Mouse (Mus musculus) ES-E14 (cell line): ENCODE data around the gene Slc25a34. TPM values are rescaled to one million over a fixed set of nuclear protein-coding genes. Genes with fewer than 3 reads are reported as not detected.

ENCODE experiments used
- DNase-seq: peaks from one replicate; pipeline ENCODE4 v3.0.0-alpha.2; 2013; ENCODE audit warnings: low read depth, low spot score
- H3K27ac ChIP-seq: 2 replicates; pipeline ENCODE4 v1.5.1; 2012; ENCODE audit warnings: low read depth, mild to moderate bottlenecking, low read length, moderate library complexity, mixed read lengths; ENCODE audit not compliant: poor library complexity, insufficient read depth, severe bottlenecking
- H3K36me3 ChIP-seq: 2 replicates; pipeline ENCODE4 v1.6.1; 2012; ENCODE audit warnings: mild to moderate bottlenecking, low read length, moderate library complexity, mixed read lengths; ENCODE audit not compliant: control insufficient read depth, poor library complexity, insufficient read depth, severe bottlenecking
- H3K4me1 ChIP-seq, 2 experiments: fragments of 150-350 bp in 1 of 2; sonication (generic) in 1 of 2; 2 replicates each; pipeline ENCODE4 v1.6.1; 2012; ENCODE audit warnings: low read length in 2 of 2, mild to moderate bottlenecking in 1 of 2, mixed read lengths in 1 of 2; ENCODE audit not compliant: control insufficient read depth in 2 of 2, insufficient read depth in 2 of 2, poor library complexity in 1 of 2
- H3K4me3 ChIP-seq, 2 experiments: fragments of 150-350 bp in 1 of 2; sonication (generic) in 1 of 2; 2 replicates each; pipeline ENCODE4 v1.5.1; 2012; ENCODE audit warnings: low read length in 2 of 2, low read depth in 1 of 2, mild to moderate bottlenecking in 1 of 2, mixed read lengths in 1 of 2; ENCODE audit not compliant: insufficient read depth in 1 of 2, poor library complexity in 1 of 2, severe bottlenecking in 1 of 2
- H3K9ac ChIP-seq: 2 replicates; pipeline ENCODE4 v1.6.1; 2012; ENCODE audit warnings: low read depth, mild to moderate bottlenecking, low read length, mixed read lengths; ENCODE audit not compliant: poor library complexity, insufficient read depth, severe bottlenecking
- H3K9me3 ChIP-seq: fragments of 150-350 bp; sonication (generic); 2 replicates; pipeline ENCODE4 v1.6.1; 2012; ENCODE audit warnings: low read depth, mild to moderate bottlenecking, low read length; ENCODE audit not compliant: control insufficient read depth, insufficient read depth
- CHD2 ChIP-seq: IDR thresholded peaks from 2 replicates; pipeline ENCODE4 v1.6.1; 2014; ENCODE audit warnings: mild to moderate bottlenecking, low read depth, low read length, inconsistent platforms
- HCFC1 ChIP-seq: IDR thresholded peaks from 2 replicates; pipeline ENCODE4 v1.6.1; 2012; ENCODE audit warnings: low read length, inconsistent platforms, borderline replicate concordance; ENCODE audit not compliant: insufficient read depth
- MAFK ChIP-seq: IDR thresholded peaks from 2 replicates; pipeline ENCODE4 v1.6.1; 2014; ENCODE audit warnings: mild to moderate bottlenecking, low read depth, low read length, inconsistent platforms; ENCODE audit not compliant: insufficient read depth
- ZC3H11A ChIP-seq: IDR thresholded peaks from 2 replicates; pipeline ENCODE4 v1.6.1; 2012; ENCODE audit warnings: low read depth, mild to moderate bottlenecking, inconsistent platforms, low read length, borderline replicate concordance
- ZNF384 ChIP-seq: IDR thresholded peaks from 2 replicates; pipeline ENCODE4 v1.6.1; 2012; ENCODE audit warnings: low read depth, low read length, inconsistent platforms
- in situ Hi-C, 2 experiments: fragments of 600-800 bp; cut with MboI; formaldehyde crosslinking; loops; one replicate each; pipeline ENCODE4 v1.15.1; 2025; ENCODE audit warnings: low sequenced_read_pairs in 2 of 2, inconsistent platforms in 1 of 2; ENCODE audit not compliant: unreplicated experiment in 2 of 2
- total RNA-seq: library from RNA; depleted of rRNA; stranded (reverse); fragments of 300-350 nt; gene quantifications from 2 replicates; pipeline ENCODE4 v1.2.3, GENCODE M21; 2012

Gene Slc25a34
- total RNA-seq, 1 experiment = 0.76 TPM

GRCm38 (mm10) chr4:141622580-141622979 lies 1.0 kb downstream of the Slc25a34 start:
- no peak overlapping the region for H3K9ac ChIP-seq
- no peaks in the 10 kb centered on the region for H3K36me3 ChIP-seq
- in situ Hi-C loops = no loop called here
- peaks cover 0 to 13% of the 10 kb centered on the region in 2 experiments; a peak in 3 of 4 replicates for H3K4me1 ChIP-seq
- no peak for TF ChIP-seq HCFC1
- TF ChIP-seq MAFK = no peak
- no peak for TF ChIP-seq ZNF384
- no peak for TF ChIP-seq CHD2
- TF ChIP-seq ZC3H11A = no peak
- no peak overlapping the region for H3K4me3 ChIP-seq
- H3K27ac ChIP-seq = no peak overlapping the region
- H3K9me3 ChIP-seq = no peaks in the 10 kb centered on the region
- no peak for DNase-seq

GRCm38 (mm10) chr4:141622091-141622490 lies 1.5 kb downstream of the Slc25a34 start:
- Histone ChIP-seq H3K27ac (no peak overlapping the region), H3K4me1 (peaks cover 0 to 13% of the 10 kb centered on the region in 2 experiments; a peak in 3 of 4 replicates), H3K4me3 (no peak overlapping the region), H3K9ac (no peak overlapping the region), H3K9me3 (no peaks in the 10 kb centered on the region), H3K36me3 (no peaks in the 10 kb centered on the region)
- in situ Hi-C loops = no loop called here
- TF ChIP-seq CHD2 (no peak), MAFK (no peak), ZNF384 (no peak), ZC3H11A (no peak), HCFC1 (no peak)
- DNase-seq = no peak

DNA sequence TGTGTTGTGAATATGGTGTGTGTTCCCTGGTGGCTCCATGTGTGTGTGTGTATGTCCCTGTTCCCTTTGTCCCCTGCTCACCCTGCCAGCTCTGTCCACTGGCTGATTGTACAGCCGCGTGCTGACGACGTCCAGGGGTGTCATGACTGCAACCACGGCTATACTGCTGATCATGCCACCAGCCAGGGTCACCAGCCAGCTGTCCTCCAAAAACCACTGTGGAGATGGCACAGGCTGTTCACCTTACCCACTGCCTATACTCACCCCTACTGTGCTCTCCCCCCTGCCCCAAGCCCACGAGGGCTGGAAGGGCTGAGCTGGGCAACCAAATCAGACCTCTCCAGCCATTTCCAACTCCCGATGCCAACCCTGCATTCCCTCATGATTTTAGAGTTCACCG lies 2.3 kb downstream of the Slc25a34 start:
- Histone ChIP-seq H3K27ac (no peak overlapping the region), H3K4me3 (no peak overlapping the region), H3K36me3 (peaks cover under 1% of the 10 kb centered on the region; the same call in 1 of the 2 replicates), H3K9me3 (no peaks in the 10 kb centered on the region), H3K4me1 (peaks cover 0 to 12% of the 10 kb centered on the region in 2 experiments; a peak in 3 of 4 replicates), H3K9ac (no peak overlapping the region)
- DNase-seq = no peak
- no peak for TF ChIP-seq CHD2
- TF ChIP-seq MAFK = no peak
- no peak for TF ChIP-seq HCFC1
- TF ChIP-seq ZNF384 = no peak
- no peak for TF ChIP-seq ZC3H11A
- in situ Hi-C loops = no loop called here

- Histone ChIP-seq H3K9ac (no peak overlapping the region), H3K27ac (no peak overlapping the region), H3K4me3 (no peak overlapping the region), H3K36me3 (peaks cover 2% of the 10 kb centered on the region; the same call in 1 of the 2 replicates), H3K4me1 (peaks cover 0 to 13% of the 10 kb centered on the region in 2 experiments; a peak in 2 of 4 replicates), H3K9me3 (no peaks in the 10 kb centered on the region)
- DNase-seq = no peak
- in situ Hi-C loops = no loop called here
- TF ChIP-seq ZNF384 (no peak), HCFC1 (no peak), MAFK (no peak), CHD2 (no peak), ZC3H11A (no peak)
Measured at GRCm38 (mm10) chr4:141619299-141619883, 4.2 kb downstream of the Slc25a34 start.
